Mouse (Mus musculus) bone marrow macrophage, adult 2 months (primary cell): ENCODE data around the gene Selp.

ENCODE experiments used
- CTCF ChIP-seq: IDR thresholded peaks from 2 replicates; pipeline ENCODE4 v1.5.1; 2012; ENCODE audit warnings: low read depth, mild to moderate bottlenecking, low read length, moderate library complexity
- POLR2A ChIP-seq: IDR thresholded peaks from 2 replicates; pipeline ENCODE4 v1.6.1; 2012; ENCODE audit warnings: mild to moderate bottlenecking, low read depth, low read length, borderline replicate concordance

- no peak for TF ChIP-seq CTCF
- no peak for TF ChIP-seq POLR2A
Measured at GRCm38 (mm10) chr1:164073803-164074202, 41.3 kb upstream of the Selp start.
